Mouse (Mus musculus): Measurements from ENCODE around the gene Mrpl51.

DNA sequence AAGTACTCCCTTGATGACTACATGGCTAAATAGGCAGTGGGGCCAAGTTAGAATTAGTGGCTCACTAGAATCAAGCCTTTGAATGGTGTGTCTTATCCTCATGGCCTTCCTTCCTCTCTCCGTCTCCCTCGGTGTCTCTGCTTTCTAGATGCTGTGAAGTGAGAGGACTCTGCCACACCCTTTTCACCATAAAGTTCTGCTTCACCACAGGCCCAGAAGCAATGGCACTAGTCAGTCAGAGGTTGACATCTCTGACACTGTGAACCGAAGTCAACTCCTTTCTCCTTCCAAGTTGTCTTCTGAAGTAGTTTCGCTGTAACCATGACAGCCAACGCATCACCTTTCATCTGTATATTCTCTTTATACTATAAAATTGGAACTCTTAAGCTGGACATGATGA is 47.9 kb downstream of the Mrpl51 start:
- no peak for TF ChIP-seq CTCF (IDR thresholded peaks at IDR 0.05; ENCODE audit: low read depth, low read length)
- no peak for TF ChIP-seq POLR2A (IDR thresholded peaks at IDR 0.05; ENCODE audit: borderline replicate concordance, low read depth, low read length)
